Comparison of ENCODE assay signal across 8 mouse cellular contexts in the genomic region with DNA sequence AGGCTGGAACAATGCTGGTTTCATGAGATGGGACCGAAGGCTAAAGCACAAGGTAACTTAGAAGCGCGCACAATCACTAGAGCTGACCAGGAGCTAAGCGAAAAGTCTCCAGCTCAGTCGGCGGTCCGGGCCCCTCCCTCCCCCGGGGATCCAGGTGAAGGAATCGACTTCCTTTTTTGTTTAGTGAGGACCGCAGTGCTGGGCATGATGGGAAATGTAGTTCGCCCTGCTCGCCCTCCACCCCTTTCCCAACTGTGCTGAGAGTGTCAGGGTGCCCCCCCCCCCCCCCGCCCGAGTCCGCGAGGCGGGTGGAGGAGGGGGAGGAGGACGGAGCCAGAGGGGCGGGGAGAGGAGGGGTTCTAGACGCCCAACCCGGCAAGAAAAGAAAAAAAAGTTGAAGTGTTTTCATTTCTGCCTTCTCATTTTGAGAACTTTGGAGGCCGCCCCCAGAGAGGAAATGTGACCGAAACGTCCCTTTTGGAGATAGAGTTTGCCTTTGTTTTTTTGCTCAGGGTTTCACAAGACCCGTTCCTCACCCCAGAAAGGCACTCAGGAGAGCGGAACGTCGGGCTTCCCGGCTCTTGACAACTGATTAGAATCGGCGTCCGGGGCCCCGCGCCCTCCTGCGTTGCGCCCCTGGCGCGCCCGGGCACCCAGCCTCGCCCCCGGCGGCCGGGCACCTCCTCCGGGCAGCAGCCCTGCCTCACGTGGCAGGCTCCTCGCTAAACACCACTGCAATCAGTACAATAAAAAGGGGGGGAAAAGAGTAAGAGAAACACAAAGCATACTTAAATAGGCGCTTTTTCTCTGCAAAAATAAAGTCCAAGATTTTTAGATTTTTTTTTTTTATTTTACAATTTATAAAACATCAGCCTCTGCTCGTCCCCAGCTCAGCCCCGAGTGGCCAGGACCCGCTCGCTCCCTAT. TPM values are rescaled to one million over a fixed set of nuclear protein-coding genes. Genes with fewer than 3 reads are reported as not detected.
A peak's percentile ranks its signal among the peaks of the same experiment; 100 is the strongest.
DNase-seq lines count a peak whose midpoint lies in the region; ATAC-seq and TF ChIP-seq lines count a peak whose summit lies in the region.

No protein-coding gene starts in this region.

- H3K79me2 ChIP-seq in macrophage (ENCODE audit: inconsistent target) = no peaks in the 10 kb centered on the region

- WGBS in hindbrain, embryonic 15.5 days = under 1% methylated on average over 43 of the region's 51 CpGs
- under 1% methylated on average over 43 of the region's 51 CpGs for WGBS in macrophage (ENCODE audit: missing documents)

- H3K4me3 ChIP-seq in hindbrain, embryonic 15.5 days = peak overlapping the region; percentile 79
- H3K4me3 ChIP-seq in left cerebral cortex, adult 2 months = peak overlapping the region; percentile 83
- peak overlapping the region; percentile 25 for H3K4me3 ChIP-seq in macrophage (ENCODE audit: inconsistent target)

- H3K36me3 ChIP-seq in hindbrain, embryonic 15.5 days = no peaks in the 10 kb centered on the region
- H3K36me3 ChIP-seq in macrophage (ENCODE audit: inconsistent target) = no peaks in the 10 kb centered on the region

- peaks cover 50% of the 10 kb centered on the region for H3K4me1 ChIP-seq in hindbrain, embryonic 15.5 days (replicated peaks)

- ATAC-seq in hindbrain, embryonic 15.5 days (ENCODE audit: low FRiP score, low read depth) = 0 out of 2 replicates have a peak, but pooled peaks have one; percentile 9

- peak overlapping the region; percentile 98 for H3K4me2 ChIP-seq in hindbrain, embryonic 15.5 days

- intact Hi-C loops in left cerebral cortex, adult 2 months (cut with DNase I) = loop anchor here (1.0 to 5.0 kb wide), 5 partner anchors 31 to 300 kb away; no protein-coding TSS in a partner anchor

- H3K9me3 ChIP-seq in hindbrain, embryonic 15.5 days = no peaks in the 10 kb centered on the region

- peak; percentile 84 for DNase-seq in MEL-GATA-1-ER (ENCODE audit: extremely low read depth, low read depth)
- peak; percentile 54 for DNase-seq in cerebellum, adult 9-11 months
- DNase-seq in gastrocnemius, adult 18-20 months (ENCODE audit: low spot score) = peak; percentile 88
- DNase-seq in left cerebral cortex, adult 2 months (ENCODE audit: extremely low spot score in 1 of 2, low spot score in 2 of 2) = peak; percentile 73 to 79
- DNase-seq in right cerebral cortex, postnatal 10 days (ENCODE audit: low spot score in 2 of 2) = peak; percentile 77 to 82
- DNase-seq in urinary bladder, postnatal 25 days (ENCODE audit: low spot score) = peak; percentile 59

- TF ChIP-seq CTCF in left cerebral cortex, adult 2 months (IDR thresholded peaks at IDR 0.05) = no peak; the same call in 1 of the 2 replicates

- peak overlapping the region; percentile 91 for H3K27ac ChIP-seq in hindbrain, embryonic 15.5 days (replicated peaks)
- peak overlapping the region; percentile 98 for H3K27ac ChIP-seq in left cerebral cortex, adult 2 months
- H3K27ac ChIP-seq in macrophage = peak overlapping the region; percentile 27; the same call in 1 of the 2 replicates

- H3K27me3 ChIP-seq in hindbrain, embryonic 15.5 days = no peaks in the 10 kb centered on the region

- H3K9ac ChIP-seq in hindbrain, embryonic 15.5 days = peak overlapping the region; percentile 95

RNA-seq across cellular contexts. Expression of gene Ier5l, which starts 2.0 kb away (rescaled TPM):
- total RNA-seq in gastrocnemius, adult 18-20 months (2021) = 1 to 10 TPM; 1.0 to 1.7 TPM
- polyA plus RNA-seq in hindbrain, embryonic 15.5 days (2015; fragmentation: Nextera tagmentation; extraction: Ambion mirVana) = 2.7 and 2.9 TPM in 2 replicates
- total RNA-seq in left cerebral cortex, adult 2 months (2021) = 10 to 100 TPM; 20.9 to 25.3 TPM
- 1 to 10 TPM in 5 of 26 experiments, under 1 TPM in 16, not detected in 5; 0.31 to 6.4 (median 0.72) TPM for total RNA-seq in macrophage (2018; cell fraction: chromatin; rRNA removed)
- total RNA-seq in macrophage (2018; cell fraction: cytosol; rRNA removed) = 10 to 100 TPM in 3 of 26 experiments, 1 to 10 TPM in 13, under 1 TPM in 10; 0.11 to 10.3 (median 1.2) TPM
- 1 to 10 TPM in 8 of 26 experiments, under 1 TPM in 17, not detected in 1; 0.18 to 6.9 (median 0.66) TPM for total RNA-seq in macrophage (2018; cell fraction: nucleus; rRNA removed)
- polyA plus RNA-seq in macrophage (2018) = 2.4 to 6.5 TPM (median 4.4 TPM) in 3 replicates

RNA-seq across cellular contexts. Expression of gene Ptpa, which starts 56.2 kb away (rescaled TPM):
- 10 to 100 TPM; 62.9 to 65.1 TPM for total RNA-seq in gastrocnemius, adult 18-20 months (2021)
- 138 and 150 TPM in 2 replicates for polyA plus RNA-seq in hindbrain, embryonic 15.5 days (2015; fragmentation: Nextera tagmentation; extraction: Ambion mirVana)
- 100 to 1,000 TPM; 177 to 178 TPM for total RNA-seq in left cerebral cortex, adult 2 months (2021)
- total RNA-seq in macrophage (2018; cell fraction: chromatin; rRNA removed) = 100 to 1,000 TPM in 11 of 26 experiments, 10 to 100 TPM in 15; 20.3 to 162 (median 87.2) TPM
- 100 to 1,000 TPM in 12 of 26 experiments, 10 to 100 TPM in 14; 72.0 to 130 (median 96.1) TPM for total RNA-seq in macrophage (2018; cell fraction: cytosol; rRNA removed)
- total RNA-seq in macrophage (2018; cell fraction: nucleus; rRNA removed) = 100 to 1,000 TPM in 12 of 26 experiments, 10 to 100 TPM in 14; 38.4 to 151 (median 88.4) TPM
- polyA plus RNA-seq in macrophage (2018) = 54.9 to 121 TPM (median 116 TPM) in 3 replicates

RNA-seq across cellular contexts. Expression of gene Crat, which starts 56.4 kb away (rescaled TPM):
- 100 to 1,000 TPM; 378 to 382 TPM for total RNA-seq in gastrocnemius, adult 18-20 months (2021)
- polyA plus RNA-seq in hindbrain, embryonic 15.5 days (2015; fragmentation: Nextera tagmentation; extraction: Ambion mirVana) = 25.7 and 29.5 TPM in 2 replicates
- total RNA-seq in left cerebral cortex, adult 2 months (2021) = 10 to 100 TPM; 56.5 to 58.2 TPM
- 10 to 100 TPM in 23 of 26 experiments, 1 to 10 TPM in 3; 5.1 to 67.3 (median 23.7) TPM for total RNA-seq in macrophage (2018; cell fraction: chromatin; rRNA removed)
- total RNA-seq in macrophage (2018; cell fraction: cytosol; rRNA removed) = 10 to 100 TPM; 28.0 to 69.0 (median 38.0) TPM
- 10 to 100 TPM in 25 of 26 experiments, 1 to 10 TPM in 1; 9.1 to 56.5 (median 24.8) TPM for total RNA-seq in macrophage (2018; cell fraction: nucleus; rRNA removed)
- 37.2 to 68.4 TPM (median 59.5 TPM) in 3 replicates for polyA plus RNA-seq in macrophage (2018)

Comparison
In these comparisons a context has a peak if more than half of its experiments do, and no peak if none do; other contexts are left out.
1. Peak in every context shown above with its lines: DNase-seq, ATAC-seq, H3K4me3 ChIP-seq and H3K27ac ChIP-seq.
2. H3K27ac ChIP-seq: peak in every context shown above with its lines; median percentile 98 in left cerebral cortex, adult 2 months; 91 in hindbrain, embryonic 15.5 days; 27 in macrophage.
3. H3K4me3 ChIP-seq: peak in every context shown above with its lines; median percentile 83 in left cerebral cortex, adult 2 months; 79 in hindbrain, embryonic 15.5 days; 25 in macrophage.
4. RNA of gene Ier5l, which starts 2.0 kb away (total RNA-seq): 20.9 to 25.3 TPM in left cerebral cortex, adult 2 months; 1.0 to 1.7 TPM in gastrocnemius, adult 18-20 months; every median in the first group is over 4 times any median in the second.
5. RNA of gene Crat, which starts 56.4 kb away (total RNA-seq): 378 to 382 TPM in gastrocnemius, adult 18-20 months; 56.5 to 58.2 TPM in left cerebral cortex, adult 2 months; every median in the first group is over 4 times any median in the second.